10 mouse cellular contexts compared by ENCODE assay signal in the genomic region with DNA sequence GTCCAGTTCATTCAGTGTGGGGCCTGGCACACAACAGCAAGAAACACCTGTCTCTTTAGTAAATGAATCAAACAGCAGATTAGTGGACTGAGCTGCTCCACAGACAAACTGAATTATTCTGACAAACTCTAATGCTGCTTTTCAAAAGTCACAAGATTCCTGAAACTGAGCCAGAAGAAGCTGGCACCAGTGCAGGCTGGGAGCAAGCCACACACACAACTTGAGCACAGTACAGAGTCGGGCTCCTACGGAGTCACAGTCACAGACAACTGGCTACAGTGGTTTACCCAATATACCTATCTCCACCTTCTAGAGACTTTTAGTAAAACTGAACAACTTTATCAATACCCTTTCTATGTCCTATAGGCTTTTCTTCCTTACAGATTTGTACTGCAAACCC.
A peak's percentile ranks its signal among the peaks of the same experiment; 100 is the strongest.
DNase-seq lines count a peak whose midpoint lies in the region; ATAC-seq lines count a peak whose summit lies in the region.
"Had no signal": no experiment of that assay in that cellular context is flagged by ENCODE, and none has a peak within 500 bp of the region (broad histone marks: within the 10 kb centered on the region; RNA-seq: fewer than 3 reads in every experiment).

No protein-coding gene starts in this region.

- no peak overlapping the region for H3K27ac ChIP-seq in heart, embryonic 16.5 days (ENCODE audit: low read length)
- H3K27ac ChIP-seq in heart, embryonic 12.5 days (ENCODE audit: poor library complexity, severe bottlenecking): no peak overlapping the region
- H3K27ac ChIP-seq: layer of hippocampus, adult 2 months had no signal

- no peak overlapping the region for H3K4me2 ChIP-seq in heart, embryonic 16.5 days (ENCODE audit: low read depth, low read length)
- H3K4me2 ChIP-seq in heart, embryonic 12.5 days: no peak overlapping the region

- no peak overlapping the region for H3K4me3 ChIP-seq in heart, embryonic 16.5 days (ENCODE audit: low read length)
- H3K4me3 ChIP-seq in heart, embryonic 12.5 days: no peak overlapping the region
- H3K4me3 ChIP-seq: layer of hippocampus, adult 2 months had no signal

- H3K36me3 ChIP-seq in heart, embryonic 16.5 days (ENCODE audit: control insufficient read depth, insufficient read depth): no peaks in the 10 kb centered on the region
- no peaks in the 10 kb centered on the region for H3K36me3 ChIP-seq in heart, embryonic 12.5 days

- H3K27me3 ChIP-seq in heart, embryonic 16.5 days (ENCODE audit: control insufficient read depth, insufficient read depth, low read length): no peaks in the 10 kb centered on the region
- no peaks in the 10 kb centered on the region for H3K27me3 ChIP-seq in heart, embryonic 12.5 days (replicated peaks)

- DNase-seq in urinary bladder, postnatal 14 days (ENCODE audit: low spot score): peak; percentile 20
- DNase-seq in urinary bladder, adult 18-20 months (ENCODE audit: low spot score in 2 of 2): no peak
- peak; percentile 40 to 58 for DNase-seq in heart, postnatal 14 days
- no peak for DNase-seq in MN1 (ENCODE audit: low spot score)
- no peak for DNase-seq in layer of hippocampus, adult 9-10 months (ENCODE audit: low spot score)
- DNase-seq: liver, postnatal 0 days had no signal

- no peak overlapping the region for H3K9ac ChIP-seq in heart, embryonic 16.5 days (ENCODE audit: low read length)
- H3K9ac ChIP-seq in heart, embryonic 12.5 days: no peak overlapping the region
- H3K9ac ChIP-seq: liver, postnatal 0 days had no signal

- WGBS in heart, embryonic 16.5 days: 36% methylated on average over 2 of the region's 2 CpGs
- WGBS in heart, embryonic 12.5 days: 67% methylated on average over 2 of the region's 2 CpGs

- peaks cover 29% of the 10 kb centered on the region for H3K4me1 ChIP-seq in heart, embryonic 16.5 days (ENCODE audit: control insufficient read depth, insufficient read depth, low read length)
- H3K4me1 ChIP-seq in heart, embryonic 12.5 days (replicated peaks): peaks cover 24% of the 10 kb centered on the region

- ATAC-seq in heart, embryonic 16.5 days (replicated peaks; ENCODE audit: extremely low read depth, insufficient read depth, low FRiP score): 0 out of 2 replicates have a peak, but pooled peaks have one; percentile 56
- ATAC-seq in heart, embryonic 12.5 days (ENCODE audit: insufficient number of reproducible peaks, low FRiP score): no peak
- ATAC-seq in megakaryocyte, adult 5-6 weeks (ENCODE audit: poor library complexity, severe bottlenecking): no peak
- ATAC-seq: liver, postnatal 0 days had no signal

- H3K9me3 ChIP-seq in heart, embryonic 16.5 days (replicated peaks; ENCODE audit: control insufficient read depth, low read length): no peaks in the 10 kb centered on the region
- no peaks in the 10 kb centered on the region for H3K9me3 ChIP-seq in heart, embryonic 12.5 days (replicated peaks)

- intact Hi-C loops in heart, postnatal 14 days (cut with DNase I): no loop called here

Comparison
In these comparisons a context has a peak if more than half of its experiments do, and no peak if none do; other contexts are left out.
1. DNase-seq: peak in urinary bladder, postnatal 14 days (single experiment) and heart, postnatal 14 days (2 of 2); none in urinary bladder, adult 18-20 months (0 of 2), MN1 (single experiment) and layer of hippocampus, adult 9-10 months (single experiment).